Mouse (Mus musculus) gonadal fat pad, adult 2 months (tissue): ENCODE measurements around the gene Sec1. TPM values are rescaled to one million over a fixed set of nuclear protein-coding genes. Genes with fewer than 3 reads are reported as not detected.

ENCODE experiments used
- DNase-seq: peaks from one replicate; pipeline ENCODE4 v3.0.0-alpha.2; 2012; ENCODE audit warnings: low read depth
- polyA plus RNA-seq: library from polyadenylated mRNA; depleted of rRNA; stranded (reverse); fragments of >200 nt; gene quantifications from 2 replicates; pipeline ENCODE4 v1.2.3, GENCODE M21; 2012; rRNA removed

The Sec1 gene
- 1.7 and 2.8 TPM in 2 replicates for polyA plus RNA-seq

GRCm38 (mm10) chr7:45693921-45694591 lies at the start of gene Sec1:
Gene Sec1, minus strand, starts transcription at chr7:45694402.
- DNase-seq = no peak

GRCm38 (mm10) chr7:45742338-45742737 lies 48.1 kb upstream of the Sec1 start:
- no peak for DNase-seq

- no peak for DNase-seq
Measured at GRCm38 (mm10) chr7:45741777-45742176, 47.6 kb upstream of the Sec1 start.

GRCm38 (mm10) chr7:45741308-45741707 lies 47.1 kb upstream of the Sec1 start:
- DNase-seq = no peak

- no peak for DNase-seq
Measured at GRCm38 (mm10) chr7:45739820-45740219, 45.6 kb upstream of the Sec1 start.

- no peak for DNase-seq
Measured at GRCm38 (mm10) chr7:45739162-45739763, 45.1 kb upstream of the Sec1 start.

GRCm38 (mm10) chr7:45733477-45733876 lies 39.3 kb upstream of the Sec1 start:
- DNase-seq = no peak

GRCm38 (mm10) chr7:45730727-45731431 lies 36.7 kb upstream of the Sec1 start:
- DNase-seq = no peak

GRCm38 (mm10) chr7:45727625-45728024 lies 33.4 kb upstream of the Sec1 start:
- no peak for DNase-seq

- no peak for DNase-seq
Measured at GRCm38 (mm10) chr7:45726419-45726818, 32.2 kb upstream of the Sec1 start.

GRCm38 (mm10) chr7:45725713-45726112 lies 31.5 kb upstream of the Sec1 start, which contains the start of gene Spaca4:
Gene Spaca4, minus strand, starts transcription at chr7:45725813.
- DNase-seq = no peak

GRCm38 (mm10) chr7:45725151-45725550 lies 30.9 kb upstream of the Sec1 start:
- DNase-seq = no peak

GRCm38 (mm10) chr7:45723781-45724180 lies 29.6 kb upstream of the Sec1 start:
- DNase-seq = no peak

- no peak for DNase-seq
Measured at GRCm38 (mm10) chr7:45723301-45723700, 29.1 kb upstream of the Sec1 start.

- DNase-seq = no peak
Measured at GRCm38 (mm10) chr7:45722348-45722713, 28.1 kb upstream of the Sec1 start.

- no peak for DNase-seq
Measured at GRCm38 (mm10) chr7:45721642-45722347, 27.6 kb upstream of the Sec1 start.

- DNase-seq = no peak
Measured at GRCm38 (mm10) chr7:45721234-45721571, 27.0 kb upstream of the Sec1 start.

- no peak for DNase-seq
Measured at GRCm38 (mm10) chr7:45720413-45721233, 26.4 kb upstream of the Sec1 start, which contains the start of gene Fam83e. Gene Fam83e, plus strand, starts transcription at chr7:45721212.

GRCm38 (mm10) chr7:45719738-45720412 lies 25.7 kb upstream of the Sec1 start:
- DNase-seq = no peak

- no peak for DNase-seq
Measured at GRCm38 (mm10) chr7:45719180-45719579, 25.0 kb upstream of the Sec1 start.

GRCm38 (mm10) chr7:45718331-45718730 lies 24.1 kb upstream of the Sec1 start:
- no peak for DNase-seq
